ENCODE assay signal across 15 mouse cellular contexts in the genomic region with DNA sequence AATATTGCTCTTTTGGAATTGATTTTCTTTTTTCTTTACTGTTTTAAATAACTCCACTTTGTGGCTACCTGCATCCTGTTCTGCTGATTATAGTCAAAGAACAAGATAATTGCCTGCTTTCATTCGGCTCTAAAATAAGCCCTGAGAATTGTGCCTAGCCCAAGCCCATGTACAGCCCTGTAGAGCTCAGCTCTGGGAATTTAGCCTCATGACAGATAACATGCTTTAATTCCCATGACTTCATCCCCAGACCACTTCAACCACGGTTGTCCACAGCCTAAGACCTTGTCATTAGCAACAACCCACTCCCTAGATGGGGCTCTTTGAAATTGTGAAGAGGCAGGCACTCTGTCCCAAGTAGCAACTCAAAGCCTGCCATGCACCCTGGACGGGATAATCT. TPM values are rescaled to one million over a fixed set of nuclear protein-coding genes. Genes with fewer than 3 reads are reported as not detected.
DNase-seq lines count a peak whose midpoint lies in the region; ATAC-seq lines count a peak whose summit lies in the region.
"Had no signal": no experiment of that assay in that cellular context is flagged by ENCODE, and none has a peak within 500 bp of the region (broad histone marks: within the 10 kb centered on the region; RNA-seq: fewer than 3 reads in every experiment).

No protein-coding gene starts in this region.

- no peak for DNase-seq in heart, adult 9 months (ENCODE audit: low spot score in 2 of 2)
- no peak for DNase-seq in testis, postnatal 14 days (ENCODE audit: low spot score)
- DNase-seq in adrenal gland, adult 8-10 months = no peak
- no peak for DNase-seq in layer of hippocampus, adult 9-10 months (ENCODE audit: low spot score)
- DNase-seq: kidney, adult 9 months; liver had no signal

- no peaks in the 10 kb centered on the region for H3K9me3 ChIP-seq in heart, embryonic 14.5 days (ENCODE audit: control insufficient read depth, low read length)
- H3K9me3 ChIP-seq in forebrain, embryonic 12.5 days = no peaks in the 10 kb centered on the region
- no peaks in the 10 kb centered on the region for H3K9me3 ChIP-seq in hindbrain, embryonic 12.5 days (replicated peaks)
- H3K9me3 ChIP-seq in midbrain, embryonic 16.5 days (replicated peaks; ENCODE audit: control insufficient read depth, low read length, poor library complexity, severe bottlenecking) = no peaks in the 10 kb centered on the region
- H3K9me3 ChIP-seq: stomach, embryonic 15.5 days had no signal

- 14% methylated on average over 3 of the region's 3 CpGs for WGBS in heart, embryonic 14.5 days
- WGBS in forebrain, embryonic 12.5 days = 27% methylated on average over 3 of the region's 3 CpGs
- WGBS in hindbrain, embryonic 12.5 days = 25% methylated on average over 3 of the region's 3 CpGs
- WGBS in midbrain, embryonic 16.5 days = 17% methylated on average over 3 of the region's 3 CpGs

- ATAC-seq in heart, embryonic 14.5 days (ENCODE audit: insufficient number of reproducible peaks, insufficient read depth, low FRiP score, low read depth) = peak; percentile 79
- ATAC-seq in forebrain, embryonic 12.5 days (ENCODE audit: low FRiP score) = peak; percentile 57
- ATAC-seq in hindbrain, embryonic 12.5 days (ENCODE audit: low FRiP score) = peak; percentile 81
- ATAC-seq in midbrain, embryonic 16.5 days = peak; percentile 73

- H3K36me3 ChIP-seq in heart, embryonic 14.5 days (ENCODE audit: control insufficient read depth, insufficient read depth, low read length) = no peaks in the 10 kb centered on the region
- no peaks in the 10 kb centered on the region for H3K36me3 ChIP-seq in forebrain, embryonic 12.5 days (replicated peaks)
- no peaks in the 10 kb centered on the region for H3K36me3 ChIP-seq in hindbrain, embryonic 12.5 days
- H3K36me3 ChIP-seq in midbrain, embryonic 16.5 days (ENCODE audit: control insufficient read depth, insufficient read depth, low read length) = no peaks in the 10 kb centered on the region
- H3K36me3 ChIP-seq: stomach, embryonic 15.5 days had no signal

- peak overlapping the region; percentile 23 to 30; a peak in 3 of 4 replicates for H3K27ac ChIP-seq in heart, embryonic 14.5 days (replicated peaks in 1 of 2; ENCODE audit: control insufficient read depth in 1 of 2, insufficient read depth in 1 of 2, low read depth in 2 of 2, low read length in 2 of 2)
- peak overlapping the region; percentile 90 for H3K27ac ChIP-seq in forebrain, embryonic 12.5 days
- peak overlapping the region; percentile 87 for H3K27ac ChIP-seq in hindbrain, embryonic 12.5 days
- H3K27ac ChIP-seq in midbrain, embryonic 16.5 days (ENCODE audit: low read length) = peak overlapping the region; percentile 68
- H3K27ac ChIP-seq: stomach, embryonic 15.5 days had no signal

- H3K4me1 ChIP-seq in heart, embryonic 14.5 days (ENCODE audit: control insufficient read depth in 2 of 2, insufficient read depth in 2 of 2, low read length in 2 of 2) = peaks cover 13 to 14% of the 10 kb centered on the region in 2 experiments
- peaks cover 55% of the 10 kb centered on the region for H3K4me1 ChIP-seq in forebrain, embryonic 12.5 days
- H3K4me1 ChIP-seq in hindbrain, embryonic 12.5 days = peaks cover 27% of the 10 kb centered on the region
- peaks cover 21% of the 10 kb centered on the region for H3K4me1 ChIP-seq in midbrain, embryonic 16.5 days (ENCODE audit: control insufficient read depth, insufficient read depth, low read length)
- H3K4me1 ChIP-seq: stomach, embryonic 15.5 days had no signal

- 0 out of 2 replicates have a peak overlapping the region, but pooled peaks have one; percentile 14 for H3K4me2 ChIP-seq in heart, embryonic 14.5 days (ENCODE audit: low read length)
- H3K4me2 ChIP-seq in forebrain, embryonic 12.5 days = no peak overlapping the region
- no peak overlapping the region for H3K4me2 ChIP-seq in hindbrain, embryonic 12.5 days (replicated peaks)
- no peak overlapping the region for H3K4me2 ChIP-seq in midbrain, embryonic 16.5 days (ENCODE audit: low read length)
- H3K4me2 ChIP-seq: stomach, embryonic 15.5 days had no signal

- H3K4me3 ChIP-seq in heart, embryonic 14.5 days (ENCODE audit: control insufficient read depth in 1 of 2, insufficient read depth in 1 of 2, low read depth in 1 of 2, low read length in 2 of 2) = no peak overlapping the region
- H3K4me3 ChIP-seq in forebrain, embryonic 12.5 days (replicated peaks) = no peak overlapping the region
- H3K4me3 ChIP-seq in hindbrain, embryonic 12.5 days = no peak overlapping the region
- no peak overlapping the region for H3K4me3 ChIP-seq in midbrain, embryonic 16.5 days (ENCODE audit: low read depth, low read length)
- H3K4me3 ChIP-seq: stomach, embryonic 15.5 days had no signal

- H3K27me3 ChIP-seq in heart, embryonic 14.5 days (ENCODE audit: control insufficient read depth, insufficient read depth, low read length) = no peaks in the 10 kb centered on the region
- no peaks in the 10 kb centered on the region for H3K27me3 ChIP-seq in forebrain, embryonic 12.5 days
- no peaks in the 10 kb centered on the region for H3K27me3 ChIP-seq in hindbrain, embryonic 12.5 days
- no peaks in the 10 kb centered on the region for H3K27me3 ChIP-seq in midbrain, embryonic 16.5 days (ENCODE audit: control insufficient read depth, insufficient read depth, low read depth, low read length)
- H3K27me3 ChIP-seq: stomach, embryonic 15.5 days had no signal

- H3K9ac ChIP-seq in heart, embryonic 14.5 days (ENCODE audit: low read length) = no peak overlapping the region
- H3K9ac ChIP-seq in forebrain, embryonic 12.5 days = no peak overlapping the region
- H3K9ac ChIP-seq in hindbrain, embryonic 12.5 days = no peak overlapping the region
- H3K9ac ChIP-seq in midbrain, embryonic 16.5 days (ENCODE audit: low read depth, low read length) = no peak overlapping the region
- H3K9ac ChIP-seq: stomach, embryonic 15.5 days had no signal

RNA-seq across cellular contexts. Expression of gene Lrtm1, which starts 59.0 kb away (rescaled TPM):
- 2.1 TPM in 2 replicates for polyA plus RNA-seq in heart, embryonic 14.5 days (2014; fragmentation: Nextera tagmentation; extraction: Ambion mirVana)
- 0.09 and 0.26 TPM in 2 replicates for polyA plus RNA-seq in forebrain, embryonic 12.5 days (2016; fragmentation: Nextera tagmentation; extraction: Ambion mirVana)
- 0.49 and 0.86 TPM in 2 replicates for polyA plus RNA-seq in hindbrain, embryonic 12.5 days (2016; fragmentation: Nextera tagmentation; extraction: Ambion mirVana)
- polyA plus RNA-seq in midbrain, embryonic 16.5 days (2015; fragmentation: Nextera tagmentation; extraction: Ambion mirVana) = 0.20 and 0.25 TPM in 2 replicates
- total RNA-seq in adrenal gland, adult 8-10 months (2022) = under 1 TPM in 3 of 4 experiments, not detected in 1; 0.03 to 0.17 (median 0.06) TPM
- total RNA-seq: layer of hippocampus, adult 8-10 months; left cerebral cortex, postnatal 10 days; megakaryocyte-erythroid progenitor cell, adult 5-6 weeks had no signal
- polyA plus RNA-seq: frontal cortex, adult 2 months had no signal

Comparison
In these comparisons a context has a peak if more than half of its experiments do, and no peak if none do; other contexts are left out.
1. H3K27ac ChIP-seq: peak in every context shown above with its lines; median percentile 90 in forebrain, embryonic 12.5 days; 87 in hindbrain, embryonic 12.5 days; 68 in midbrain, embryonic 16.5 days; 26 in heart, embryonic 14.5 days.